Mouse (Mus musculus): ENCODE measurements around the gene Plin3. TPM values are rescaled to one million over a fixed set of nuclear protein-coding genes. Genes with fewer than 3 reads are reported as not detected.
A peak's percentile ranks its signal among the peaks of the same experiment; 100 is the strongest.

The Plin3 gene
- total and polyA plus RNA-seq, 3 experiments: 6.6 to 13.1 TPM; not detected in 1

- TF ChIP-seq MAX (IDR thresholded peaks at IDR 0.05; ENCODE audit: low read length): peak; percentile 87
- no peak for TF ChIP-seq RAD21 (IDR thresholded peaks at IDR 0.05; ENCODE audit: low read depth, low read length)
- TF ChIP-seq CTCF (IDR thresholded peaks at IDR 0.05 in 2 of 3, conservative IDR thresholded peaks at IDR 0.05 in 1 of 3; ENCODE audit: control insufficient read depth in 1 of 3, insufficient read depth in 1 of 3, low read depth in 2 of 3, low read length in 3 of 3, poor library complexity in 1 of 3, severe bottlenecking in 1 of 3): no peak
- TF ChIP-seq ETS1 (IDR thresholded peaks at IDR 0.05; ENCODE audit: low read depth, low read length): no peak; the same call in 1 of the 2 replicates
Measured at GRCm38 (mm10) chr17:56325450-56326152, 32.9 kb upstream of the Plin3 start, which contains the start of gene Kdm4b (continued).

- no peaks in the 10 kb centered on the region for H3K9me3 ChIP-seq (replicated peaks; ENCODE audit: insufficient read depth, low read length)
- TF ChIP-seq POLR2AphosphoS2 (IDR thresholded peaks at IDR 0.05; ENCODE audit: low read length): no peak; the same call in 1 of the 2 replicates
- TF ChIP-seq RCOR1 (IDR thresholded peaks at IDR 0.05; ENCODE audit: low read depth, low read length): no peak
- no peak for TF ChIP-seq POLR2AphosphoS5 (IDR thresholded peaks at IDR 0.05; ENCODE audit: borderline replicate concordance, low read depth, low read length)
- TF ChIP-seq MAFK (IDR thresholded peaks at IDR 0.05; ENCODE audit: borderline replicate concordance, low read depth, low read length): no peak
Measured at GRCm38 (mm10) chr17:56324419-56324818, 31.7 kb upstream of the Plin3 start.

DNA sequence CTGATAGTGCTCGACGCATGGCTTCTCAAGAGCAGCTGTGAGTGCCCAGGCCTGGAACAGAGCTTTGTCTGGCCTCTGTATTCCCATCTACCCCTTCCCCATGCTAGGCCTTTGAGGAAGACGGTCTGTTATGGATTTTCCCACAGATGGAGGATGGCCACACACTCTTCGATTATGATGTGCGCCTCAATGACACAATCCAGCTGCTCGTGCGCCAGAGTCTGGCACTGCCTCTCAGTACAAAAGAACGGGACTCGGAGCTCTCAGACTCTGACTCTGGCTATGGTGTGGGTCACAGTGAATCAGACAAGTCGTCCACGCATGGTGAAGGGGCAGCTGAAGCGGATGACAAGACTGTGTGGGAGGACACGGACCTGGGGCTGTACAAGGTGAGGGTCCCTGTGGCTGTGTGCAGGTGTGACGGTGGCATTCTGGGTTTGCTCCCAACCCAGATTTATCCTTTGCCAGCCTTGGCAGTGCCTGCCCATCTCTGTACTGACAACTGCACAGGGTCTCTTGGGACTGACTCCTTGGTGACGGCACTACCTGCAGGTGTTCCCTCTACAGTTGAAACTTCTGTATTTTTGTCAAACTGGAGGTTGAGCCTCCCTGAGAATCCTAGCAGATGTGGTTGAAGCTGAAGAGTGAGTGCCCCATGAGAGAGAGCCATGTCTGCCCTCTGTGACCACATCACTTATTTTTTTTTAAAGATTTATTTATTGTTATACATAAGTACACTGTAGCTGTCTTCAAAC, 16.7 kb upstream of the Plin3 start:
- Histone ChIP-seq H3K9ac (ENCODE audit: control insufficient read depth, low read depth, low read length, poor library complexity, severe bottlenecking) (no peak overlapping the region), H3K4me3 (ENCODE audit: control insufficient read depth in 1 of 2, insufficient read depth in 1 of 2, low read depth in 2 of 2, low read length in 2 of 2) (no peak overlapping the region), H3K36me3 (ENCODE audit: control insufficient read depth in 1 of 2, insufficient read depth in 2 of 2, low read length in 2 of 2) (peaks cover 8 to 9% of the 10 kb centered on the region in 2 experiments), H3K27me3 (ENCODE audit: control insufficient read depth in 1 of 2, insufficient read depth in 2 of 2, low read length in 2 of 2) (no peaks in the 10 kb centered on the region), H3K4me1 (ENCODE audit: control insufficient read depth in 1 of 2, insufficient read depth in 2 of 2, low read length in 2 of 2) (peaks cover 0 to 9% of the 10 kb centered on the region in 2 experiments; a peak in 1 of 4 replicates), H3K27ac (ENCODE audit: control insufficient read depth, low read depth, low read length) (no peak overlapping the region), H3K79me2 (ENCODE audit: control insufficient read depth, insufficient read depth, low read length, poor library complexity) (peaks cover 30% of the 10 kb centered on the region), H3K9me3 (replicated peaks; ENCODE audit: insufficient read depth, low read length) (no peaks in the 10 kb centered on the region)
- 0 out of 4 replicates have a peak, but pooled peaks of 1 of the 2 experiments have one; percentile 22 for TF ChIP-seq POLR2A (IDR thresholded peaks at IDR 0.05; ENCODE audit: control insufficient read depth in 1 of 2, insufficient read depth in 1 of 2, low read depth in 1 of 2, low read length in 2 of 2, poor library complexity in 1 of 2)
- TF ChIP-seq RAD21 (IDR thresholded peaks at IDR 0.05; ENCODE audit: low read depth, low read length): no peak
- no peak for TF ChIP-seq CHD2 (IDR thresholded peaks at IDR 0.05; ENCODE audit: low read length)
- no peak for TF ChIP-seq CTCF (IDR thresholded peaks at IDR 0.05 in 2 of 3, conservative IDR thresholded peaks at IDR 0.05 in 1 of 3; ENCODE audit: control insufficient read depth in 1 of 3, insufficient read depth in 1 of 3, low read depth in 2 of 3, low read length in 3 of 3, poor library complexity in 1 of 3, severe bottlenecking in 1 of 3)
- DNase-seq (ENCODE audit: low read depth, low spot score): no peak

More at GRCm38 (mm10) chr17:56324419-56324818, 31.7 kb upstream of the Plin3 start:
- Histone ChIP-seq H3K79me2 (ENCODE audit: control insufficient read depth, insufficient read depth, low read length, poor library complexity) (peaks cover 14% of the 10 kb centered on the region), H3K9ac (ENCODE audit: control insufficient read depth, low read depth, low read length, poor library complexity, severe bottlenecking) (0 out of 2 replicates have a peak overlapping the region, but pooled peaks have one; percentile 4), H3K27me3 (ENCODE audit: control insufficient read depth in 1 of 2, insufficient read depth in 2 of 2, low read length in 2 of 2) (no peaks in the 10 kb centered on the region), H3K4me1 (ENCODE audit: control insufficient read depth in 1 of 2, insufficient read depth in 2 of 2, low read length in 2 of 2) (peaks cover 2 to 14% of the 10 kb centered on the region in 2 experiments), H3K4me3 (ENCODE audit: control insufficient read depth in 1 of 2, insufficient read depth in 1 of 2, low read depth in 2 of 2, low read length in 2 of 2) (no peak overlapping the region; a peak in 1 of 4 replicates), H3K36me3 (ENCODE audit: control insufficient read depth in 1 of 2, insufficient read depth in 2 of 2, low read length in 2 of 2) (peaks cover 0 to 13% of the 10 kb centered on the region in 2 experiments), H3K27ac (ENCODE audit: control insufficient read depth, low read depth, low read length) (no peak overlapping the region)
- DNase-seq (ENCODE audit: low read depth, low spot score): peak; percentile 50

Data from MEL (cell line).